Mouse (Mus musculus): ENCODE measurements around the gene Scd2.

GRCm38 (mm10) chr19:44273711-44274110 lies 19.8 kb upstream of the Scd2 start:
- TF ChIP-seq CTCF (IDR thresholded peaks at IDR 0.05; ENCODE audit: extremely low read depth, insufficient read depth, insufficient read length, insufficient replicate concordance) (no peak), POLR2A (IDR thresholded peaks at IDR 0.05; ENCODE audit: low read depth, low read length) (no peak)

Data from spleen, adult 2 months (tissue).